Mouse (Mus musculus): ENCODE measurements around the gene Bco1. TPM values are rescaled to one million over a fixed set of nuclear protein-coding genes. Genes with fewer than 3 reads are reported as not detected.

Bco1 gene
- total RNA-seq, 4 experiments from 2014 or later = 0.15 to 0.16 TPM; not detected in 2

- DNase-seq = no peak
Observed at GRCm38 (mm10) chr8:117156149-117156548, 60.5 kb downstream of the Bco1 start.

- DNase-seq = no peak
Observed at GRCm38 (mm10) chr8:117156866-117157768, 61.5 kb downstream of the Bco1 start.

GRCm38 (mm10) chr8:117157769-117158091 is 62.1 kb downstream of the Bco1 start:
- DNase-seq = peak; percentile 94

GRCm38 (mm10) chr8:117158135-117158761 is 62.6 kb downstream of the Bco1 start, which contains the start of gene Gan:
Gene Gan, plus strand, starts transcription at chr8:117158135.
- DNase-seq = peak; percentile 27

- DNase-seq = peak; percentile 74
Observed at GRCm38 (mm10) chr8:117159031-117159430, 63.4 kb downstream of the Bco1 start.

- DNase-seq = no peak
Observed at GRCm38 (mm10) chr8:117164912-117165311, 69.3 kb downstream of the Bco1 start.

GRCm38 (mm10) chr8:117165542-117165941 is 69.9 kb downstream of the Bco1 start:
- no peak for DNase-seq

- peak; percentile 46 for DNase-seq
Observed at GRCm38 (mm10) chr8:117166515-117166914, 70.9 kb downstream of the Bco1 start.

GRCm38 (mm10) chr8:117167243-117167883 is 71.7 kb downstream of the Bco1 start:
- no peak for DNase-seq

- no peak for DNase-seq
Observed at GRCm38 (mm10) chr8:117168378-117168777, 72.7 kb downstream of the Bco1 start.

GRCm38 (mm10) chr8:117171826-117172225 is 76.2 kb downstream of the Bco1 start:
- no peak for DNase-seq

GRCm38 (mm10) chr8:117172904-117173303 is 77.2 kb downstream of the Bco1 start:
- DNase-seq = peak; percentile 42

GRCm38 (mm10) chr8:117173690-117174089 is 78.0 kb downstream of the Bco1 start:
- no peak for DNase-seq

- no peak for DNase-seq
Observed at GRCm38 (mm10) chr8:117174536-117174935, 78.9 kb downstream of the Bco1 start.

GRCm38 (mm10) chr8:117176308-117176707 is 80.7 kb downstream of the Bco1 start:
- DNase-seq = no peak

- DNase-seq = no peak
Observed at GRCm38 (mm10) chr8:117177236-117177635, 81.6 kb downstream of the Bco1 start.

- DNase-seq = no peak
Observed at GRCm38 (mm10) chr8:117178039-117178438, 82.4 kb downstream of the Bco1 start.

GRCm38 (mm10) chr8:117178676-117179075 is 83.0 kb downstream of the Bco1 start:
- DNase-seq = no peak

- DNase-seq = no peak
Observed at GRCm38 (mm10) chr8:117182746-117183145, 87.1 kb downstream of the Bco1 start.

Measured in adrenal gland, adult 8-10 months (tissue).